Mouse (Mus musculus): ENCODE data around the gene Cdh6. TPM values are rescaled to one million over a fixed set of nuclear protein-coding genes. Genes with fewer than 3 reads are reported as not detected.
A peak's percentile ranks its signal among the peaks of the same experiment; 100 is the strongest.

Gene Cdh6
- 17.5 and 17.9 TPM in 2 replicates for polyA plus RNA-seq (2015; fragmentation: Nextera tagmentation; extraction: Ambion mirVana)

- under 1% methylated on average over 42 of the region's 42 CpGs for WGBS
Measured at GRCm38 (mm10) chr15:13173071-13173778, at the start of gene Cdh6. Gene Cdh6 (minus strand): TSS chr15:13173675.

GRCm38 (mm10) chr15:13219727-13220454 is 46.4 kb upstream of the Cdh6 start:
- H3K9me3 ChIP-seq, result no peaks in the 10 kb centered on the region
- ATAC-seq (ENCODE audit: low FRiP score, low read depth), result no peak
- H3K27me3 ChIP-seq, result no peaks in the 10 kb centered on the region
- 0 out of 2 replicates have a peak, but pooled peaks cover 3% of the 10 kb centered on the region for H3K4me1 ChIP-seq (replicated peaks)
- no peak overlapping the region for H3K4me2 ChIP-seq
- no peak overlapping the region for H3K27ac ChIP-seq (replicated peaks)
- H3K36me3 ChIP-seq, result no peaks in the 10 kb centered on the region
- 51% methylated on average over 9 of the region's 9 CpGs for WGBS
- H3K4me3 ChIP-seq, result no peak overlapping the region
- H3K9ac ChIP-seq, result no peak overlapping the region

More at GRCm38 (mm10) chr15:13173071-13173778, at the start of gene Cdh6:
- peaks cover 33% of the 10 kb centered on the region for H3K4me1 ChIP-seq (replicated peaks)
- ATAC-seq (ENCODE audit: low FRiP score, low read depth), result peak; percentile 93
- peak within 1 kb of the TSS; percentile 88 for H3K4me2 ChIP-seq
- H3K27ac ChIP-seq (replicated peaks), result peak within 1 kb of the TSS; percentile 88
- H3K9ac ChIP-seq, result peak within 1 kb of the TSS; percentile 68
- H3K27me3 ChIP-seq, result 0 out of 2 replicates have a peak, but pooled peaks cover 3% of the 10 kb centered on the region
- peak within 1 kb of the TSS; percentile 69 for H3K4me3 ChIP-seq
- no peaks in the 10 kb centered on the region for H3K9me3 ChIP-seq
- H3K36me3 ChIP-seq, result no peaks in the 10 kb centered on the region

- no peak overlapping the region for H3K4me3 ChIP-seq
- H3K36me3 ChIP-seq, result no peaks in the 10 kb centered on the region
- H3K4me1 ChIP-seq (replicated peaks), result 0 out of 2 replicates have a peak, but pooled peaks cover 3% of the 10 kb centered on the region
- H3K4me2 ChIP-seq, result no peak overlapping the region
- H3K27me3 ChIP-seq, result no peaks in the 10 kb centered on the region
- no peak for ATAC-seq (ENCODE audit: low FRiP score, low read depth)
- no peak overlapping the region for H3K27ac ChIP-seq (replicated peaks)
- H3K9me3 ChIP-seq, result no peaks in the 10 kb centered on the region
- H3K9ac ChIP-seq, result no peak overlapping the region
- WGBS, result 31% methylated on average over 3 of the region's 3 CpGs
Measured at GRCm38 (mm10) chr15:13217800-13218199, 44.3 kb upstream of the Cdh6 start.

GRCm38 (mm10) chr15:13217161-13217560 is 43.7 kb upstream of the Cdh6 start:
- no peak for ATAC-seq (ENCODE audit: low FRiP score, low read depth)
- H3K27me3 ChIP-seq, result no peaks in the 10 kb centered on the region
- H3K27ac ChIP-seq (replicated peaks), result no peak overlapping the region
- H3K4me2 ChIP-seq, result no peak overlapping the region
- 21% methylated on average over 1 of the region's 1 CpGs for WGBS
- no peaks in the 10 kb centered on the region for H3K9me3 ChIP-seq
- no peaks in the 10 kb centered on the region for H3K36me3 ChIP-seq
- H3K4me3 ChIP-seq, result no peak overlapping the region
- no peak overlapping the region for H3K9ac ChIP-seq
- H3K4me1 ChIP-seq (replicated peaks), result 0 out of 2 replicates have a peak, but pooled peaks cover 3% of the 10 kb centered on the region

- ATAC-seq (ENCODE audit: low FRiP score, low read depth), result no peak
- no peak overlapping the region for H3K27ac ChIP-seq (replicated peaks)
- H3K4me2 ChIP-seq, result no peak overlapping the region
- no peaks in the 10 kb centered on the region for H3K9me3 ChIP-seq
- H3K4me1 ChIP-seq (replicated peaks), result 0 out of 2 replicates have a peak, but pooled peaks cover 3% of the 10 kb centered on the region
- no peaks in the 10 kb centered on the region for H3K27me3 ChIP-seq
- H3K9ac ChIP-seq, result no peak overlapping the region
- no peaks in the 10 kb centered on the region for H3K36me3 ChIP-seq
- H3K4me3 ChIP-seq, result no peak overlapping the region
- 43% methylated on average over 1 of the region's 1 CpGs for WGBS
Measured at GRCm38 (mm10) chr15:13212956-13213355, 39.5 kb upstream of the Cdh6 start.

GRCm38 (mm10) chr15:13212027-13212685 is 38.7 kb upstream of the Cdh6 start:
- no peak for ATAC-seq (ENCODE audit: low FRiP score, low read depth)
- H3K4me1 ChIP-seq (replicated peaks), result 0 out of 2 replicates have a peak, but pooled peaks cover under 1% of the 10 kb centered on the region
- WGBS, result 12% methylated on average over 4 of the region's 4 CpGs
- H3K27ac ChIP-seq (replicated peaks), result no peak overlapping the region
- no peaks in the 10 kb centered on the region for H3K27me3 ChIP-seq
- no peak overlapping the region for H3K4me2 ChIP-seq
- H3K4me3 ChIP-seq, result no peak overlapping the region
- H3K9me3 ChIP-seq, result no peaks in the 10 kb centered on the region
- no peaks in the 10 kb centered on the region for H3K36me3 ChIP-seq
- H3K9ac ChIP-seq, result no peak overlapping the region

GRCm38 (mm10) chr15:13210186-13210585 is 36.7 kb upstream of the Cdh6 start:
- 88% methylated on average over 6 of the region's 6 CpGs for WGBS
- no peak for ATAC-seq (ENCODE audit: low FRiP score, low read depth)

GRCm38 (mm10) chr15:13208716-13209115 is 35.2 kb upstream of the Cdh6 start:
- H3K4me1 ChIP-seq (replicated peaks), result no peaks in the 10 kb centered on the region
- WGBS, result 87% methylated on average over 7 of the region's 7 CpGs
- H3K9ac ChIP-seq, result no peak overlapping the region
- no peaks in the 10 kb centered on the region for H3K9me3 ChIP-seq
- no peaks in the 10 kb centered on the region for H3K27me3 ChIP-seq
- H3K36me3 ChIP-seq, result no peaks in the 10 kb centered on the region
- no peak overlapping the region for H3K27ac ChIP-seq (replicated peaks)
- no peak overlapping the region for H3K4me3 ChIP-seq
- H3K4me2 ChIP-seq, result no peak overlapping the region
- no peak for ATAC-seq (ENCODE audit: low FRiP score, low read depth)

More at GRCm38 (mm10) chr15:13210186-13210585, 36.7 kb upstream of the Cdh6 start:
- H3K9me3 ChIP-seq, result no peaks in the 10 kb centered on the region
- H3K27ac ChIP-seq (replicated peaks), result no peak overlapping the region
- no peaks in the 10 kb centered on the region for H3K27me3 ChIP-seq
- no peak overlapping the region for H3K9ac ChIP-seq
- H3K36me3 ChIP-seq, result no peaks in the 10 kb centered on the region
- no peak overlapping the region for H3K4me3 ChIP-seq
- H3K4me2 ChIP-seq, result no peak overlapping the region
- H3K4me1 ChIP-seq (replicated peaks), result no peaks in the 10 kb centered on the region

- no peak for ATAC-seq (ENCODE audit: low FRiP score, low read depth)
- Histone ChIP-seq H3K9me3 (no peaks in the 10 kb centered on the region), H3K27me3 (0 out of 2 replicates have a peak, but pooled peaks cover 4% of the 10 kb centered on the region), H3K36me3 (no peaks in the 10 kb centered on the region), H3K4me2 (no peak overlapping the region), H3K4me1 (replicated peaks) (no peaks in the 10 kb centered on the region), H3K9ac (no peak overlapping the region), H3K4me3 (no peak overlapping the region), H3K27ac (replicated peaks) (no peak overlapping the region)
- WGBS, result 29% methylated on average over 1 of the region's 1 CpGs
Measured at GRCm38 (mm10) chr15:13196237-13196636, 22.8 kb upstream of the Cdh6 start.

- no peaks in the 10 kb centered on the region for H3K9me3 ChIP-seq
- H3K27me3 ChIP-seq, result 0 out of 2 replicates have a peak, but pooled peaks cover 4% of the 10 kb centered on the region
- no peak overlapping the region for H3K4me2 ChIP-seq
- H3K27ac ChIP-seq (replicated peaks), result no peak overlapping the region
- H3K36me3 ChIP-seq, result no peaks in the 10 kb centered on the region
- no peak for ATAC-seq (ENCODE audit: low FRiP score, low read depth)
- H3K9ac ChIP-seq, result no peak overlapping the region
- H3K4me1 ChIP-seq (replicated peaks), result no peaks in the 10 kb centered on the region
- no peak overlapping the region for H3K4me3 ChIP-seq
Measured at GRCm38 (mm10) chr15:13194048-13194447, 20.6 kb upstream of the Cdh6 start.

GRCm38 (mm10) chr15:13193076-13193475 is 19.6 kb upstream of the Cdh6 start:
- Histone ChIP-seq H3K9ac (no peak overlapping the region), H3K4me3 (no peak overlapping the region), H3K9me3 (no peaks in the 10 kb centered on the region), H3K27ac (replicated peaks) (no peak overlapping the region), H3K4me2 (no peak overlapping the region), H3K27me3 (0 out of 2 replicates have a peak, but pooled peaks cover 4% of the 10 kb centered on the region), H3K36me3 (no peaks in the 10 kb centered on the region), H3K4me1 (replicated peaks) (no peaks in the 10 kb centered on the region)
- ATAC-seq (ENCODE audit: low FRiP score, low read depth), result 0 out of 2 replicates have a peak, but pooled peaks have one; percentile 30
- 35% methylated on average over 11 of the region's 11 CpGs for WGBS

- H3K27me3 ChIP-seq, result no peaks in the 10 kb centered on the region
- no peaks in the 10 kb centered on the region for H3K9me3 ChIP-seq
- no peak overlapping the region for H3K27ac ChIP-seq (replicated peaks)
- H3K4me1 ChIP-seq (replicated peaks), result no peaks in the 10 kb centered on the region
- H3K9ac ChIP-seq, result no peak overlapping the region
- no peak overlapping the region for H3K4me3 ChIP-seq
- no peak overlapping the region for H3K4me2 ChIP-seq
- no peak for ATAC-seq (ENCODE audit: low FRiP score, low read depth)
- H3K36me3 ChIP-seq, result no peaks in the 10 kb centered on the region
- 59% methylated on average over 5 of the region's 5 CpGs for WGBS
Measured at GRCm38 (mm10) chr15:13183661-13184060, 10.2 kb upstream of the Cdh6 start.

All from hindbrain, embryonic 15.5 days (tissue).